Mouse (Mus musculus): ENCODE data around the gene Iqcf6.
"Not testable (repeated sequence)": the region's sequence is repeated elsewhere in the genome, so short reads cannot be mapped to it uniquely, and the experiment has no call there.

Iqcf6 gene

DNA sequence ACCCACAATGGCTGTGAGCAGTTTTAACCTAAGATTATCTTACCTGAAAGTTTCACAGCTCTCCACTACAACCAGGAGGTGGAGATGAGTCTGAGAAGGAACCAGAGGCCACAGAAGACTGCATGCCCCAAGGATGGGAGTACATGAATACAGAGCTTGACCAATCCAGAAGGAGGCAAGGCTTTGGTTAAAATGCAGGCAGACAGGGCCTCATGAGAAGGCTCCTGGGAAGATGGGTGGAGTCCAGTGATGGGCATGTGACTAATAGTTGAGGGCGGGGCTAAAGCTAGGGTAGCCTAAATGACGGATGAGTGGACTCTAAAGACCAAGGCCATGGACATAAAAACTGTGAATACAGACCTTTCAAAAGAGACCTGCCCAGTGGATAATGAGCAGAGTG is at the start of gene Iqcf6:
TSS of gene Iqcf6 (plus strand) at position 301 of the 400 bp plus-strand sequence.
- no peak for DNase-seq (ENCODE audit: low read depth, low spot score)

DNA sequence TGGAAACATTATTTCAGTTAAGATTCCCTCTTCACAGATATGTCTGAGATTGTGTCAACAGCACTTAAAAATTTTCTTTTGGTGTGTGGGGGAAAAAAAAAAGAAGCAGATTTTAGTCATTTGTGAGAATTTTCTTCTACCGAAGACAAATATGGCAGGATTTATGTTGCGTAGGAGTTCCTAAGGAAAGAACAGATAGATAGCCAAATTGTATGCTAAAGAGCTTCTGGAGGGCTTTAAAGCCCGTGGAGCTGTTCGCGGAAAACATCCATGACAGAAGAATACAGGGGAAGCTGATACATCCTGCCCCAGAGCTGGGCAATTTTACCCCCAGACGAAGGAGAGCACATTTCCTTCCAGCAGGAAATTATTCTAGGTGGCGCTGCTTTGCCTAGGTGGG is 46.4 kb upstream of the Iqcf6 start:
- DNase-seq (ENCODE audit: low read depth, low spot score): no peak

DNA sequence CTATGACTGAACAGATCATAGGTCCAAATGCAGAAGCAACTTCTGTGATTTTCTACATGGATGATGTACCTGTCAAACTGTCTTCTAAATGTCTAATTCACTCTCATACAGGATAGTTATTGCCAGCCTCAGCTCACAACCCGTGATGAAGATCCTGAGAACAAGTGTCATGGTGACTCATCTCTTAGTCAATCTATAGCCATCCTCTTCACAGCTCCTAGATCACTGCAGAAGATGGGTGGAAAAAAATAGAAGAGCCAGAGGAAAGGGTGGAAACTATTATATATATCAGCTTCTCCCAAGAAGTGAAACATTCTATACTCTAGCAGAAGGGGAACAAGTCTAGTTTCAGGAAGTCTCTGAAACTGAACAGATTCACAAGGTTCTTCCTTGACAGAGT is 43.8 kb upstream of the Iqcf6 start:
- DNase-seq (ENCODE audit: low read depth, low spot score): no peak

DNA sequence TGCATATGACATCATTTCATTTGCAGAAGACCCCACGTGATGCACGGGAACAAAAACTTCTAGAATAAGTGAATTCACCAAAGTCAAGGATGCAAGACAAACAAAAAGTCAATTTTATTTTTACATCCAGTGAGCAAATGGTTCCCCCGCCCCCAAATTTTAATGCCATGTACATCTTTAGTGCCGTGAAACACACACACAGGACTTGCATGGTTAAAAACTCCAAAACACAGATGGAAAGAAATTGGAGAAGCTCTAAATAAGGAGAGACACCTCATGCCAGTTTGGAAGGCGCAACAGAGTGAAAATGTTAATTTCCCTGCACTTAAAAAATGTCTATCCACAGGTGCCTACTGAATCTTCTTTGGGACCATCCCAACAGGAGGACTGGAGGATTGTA is 34.2 kb upstream of the Iqcf6 start:
- DNase-seq (ENCODE audit: low read depth, low spot score): no peak

DNA sequence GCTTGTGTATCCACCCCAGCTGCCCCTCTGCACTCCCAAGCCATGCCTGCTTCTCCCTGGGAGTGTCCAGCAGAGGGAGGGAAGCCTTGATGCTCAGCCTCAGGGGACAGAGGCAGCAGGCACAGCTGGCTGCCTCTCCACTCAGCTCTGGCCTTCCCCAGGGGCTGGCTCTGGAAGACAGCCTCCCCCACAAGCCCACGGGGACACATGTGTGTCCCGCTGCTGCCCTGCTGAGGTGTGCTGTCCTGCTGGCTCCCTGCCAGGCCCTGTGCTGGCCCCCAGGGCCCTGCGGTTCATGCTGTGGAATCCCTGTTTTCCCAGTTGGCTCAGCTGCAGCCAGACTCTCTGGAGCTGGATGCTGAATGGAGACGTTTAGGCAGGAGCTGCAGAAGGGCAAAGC is 31.0 kb upstream of the Iqcf6 start:
- DNase-seq (ENCODE audit: low read depth, low spot score): not testable (repeated sequence)

DNA sequence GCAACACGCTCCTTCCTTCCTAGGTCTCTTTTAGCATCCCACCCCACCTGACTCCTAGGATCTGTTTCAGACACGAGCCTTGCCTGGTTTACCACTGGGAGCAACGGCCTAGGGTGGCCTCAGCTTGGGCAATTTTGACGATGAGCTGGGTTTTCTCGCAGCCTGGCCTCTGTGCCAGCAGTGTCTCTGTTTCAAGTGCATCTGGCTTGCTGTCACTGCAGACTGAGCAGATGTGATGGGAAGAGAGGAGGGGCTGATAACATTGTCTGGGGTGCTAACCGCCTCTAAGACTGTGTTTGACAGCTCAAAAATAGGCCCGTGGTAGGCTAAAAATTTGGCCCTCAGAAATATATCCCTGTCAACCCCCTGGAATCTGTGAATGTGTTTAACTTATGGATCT is 30.5 kb upstream of the Iqcf6 start:
- DNase-seq (ENCODE audit: low read depth, low spot score): no peak

DNA sequence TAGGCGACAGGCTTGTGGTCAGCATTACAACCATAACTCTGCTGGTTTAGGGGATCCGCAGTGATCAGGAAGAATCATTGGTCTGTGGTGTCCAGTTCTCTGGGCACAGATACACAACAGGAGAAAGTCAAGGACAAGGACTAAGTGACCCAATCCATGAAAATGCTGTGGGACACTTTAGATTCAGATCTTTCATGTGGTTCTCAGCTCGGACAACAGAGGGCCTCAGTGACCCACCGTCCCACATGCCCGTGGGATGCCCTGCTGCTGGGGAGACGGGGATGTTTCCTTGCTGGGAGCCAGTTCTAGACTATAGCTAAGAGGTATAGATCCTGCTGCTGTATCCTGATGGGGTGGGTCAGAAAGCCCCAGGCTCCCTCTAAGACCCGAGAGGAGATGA is 27.9 kb upstream of the Iqcf6 start:
- no peak for DNase-seq (ENCODE audit: low read depth, low spot score)

DNA sequence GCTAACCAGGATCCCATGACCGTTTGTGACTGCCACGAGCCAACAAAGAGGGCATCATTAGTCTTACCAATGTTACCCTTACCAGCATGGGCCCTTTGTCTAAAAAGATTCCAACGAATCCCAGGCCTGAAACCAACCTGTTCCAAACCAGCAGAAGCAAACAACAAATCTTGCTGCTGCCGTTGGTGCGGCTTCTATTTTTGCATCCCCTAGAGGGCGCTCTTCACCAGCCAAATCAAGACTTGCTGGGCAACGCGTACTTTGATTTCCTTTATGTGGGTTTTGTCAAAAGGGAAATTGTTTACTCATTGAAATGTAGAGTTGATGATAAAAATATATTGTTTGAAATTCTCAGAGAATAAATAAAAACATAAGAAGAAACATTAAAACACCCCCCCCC is 25.8 kb upstream of the Iqcf6 start:
- DNase-seq (ENCODE audit: low read depth, low spot score): peak; percentile 69

DNA sequence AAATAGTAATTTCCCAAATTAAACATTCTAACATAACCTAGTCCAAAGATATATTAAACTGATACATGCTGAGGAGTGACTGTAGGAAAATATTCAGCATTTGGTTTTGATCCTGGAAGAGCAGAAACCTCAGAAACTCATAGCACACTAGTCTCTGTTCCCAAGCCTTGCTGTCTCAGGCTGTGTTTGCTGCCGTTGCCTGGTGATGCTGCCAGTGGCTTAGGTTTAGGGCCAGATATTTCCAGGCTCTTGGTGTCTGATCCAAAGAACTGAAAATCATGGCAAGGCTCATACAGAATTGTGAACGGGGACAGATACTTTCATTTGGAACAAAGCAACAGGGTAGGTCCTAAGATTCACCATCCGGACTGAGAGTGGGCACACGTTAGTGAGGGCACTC is 15.7 kb upstream of the Iqcf6 start:
- DNase-seq (ENCODE audit: low read depth, low spot score): no peak

DNA sequence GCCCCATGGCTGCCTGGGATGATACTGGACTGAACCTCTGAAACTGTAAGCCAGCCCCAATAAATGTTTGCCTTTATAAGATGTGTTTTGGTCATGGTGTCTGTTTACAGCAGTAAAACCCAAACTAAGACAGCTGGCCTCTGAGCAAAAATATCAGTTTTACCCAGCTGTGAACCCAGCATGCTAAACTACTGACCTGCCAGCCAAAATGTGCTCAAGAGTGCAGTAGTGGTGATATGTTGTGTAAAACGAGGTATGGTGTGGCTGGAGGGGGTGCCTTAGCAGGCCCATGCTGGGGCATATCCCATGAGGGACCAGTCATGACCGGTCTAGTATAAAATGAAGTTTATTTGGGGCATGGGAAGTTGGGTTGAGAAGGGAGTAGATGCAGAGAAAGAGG is 12.4 kb upstream of the Iqcf6 start:
- DNase-seq (ENCODE audit: low read depth, low spot score): no peak

DNA sequence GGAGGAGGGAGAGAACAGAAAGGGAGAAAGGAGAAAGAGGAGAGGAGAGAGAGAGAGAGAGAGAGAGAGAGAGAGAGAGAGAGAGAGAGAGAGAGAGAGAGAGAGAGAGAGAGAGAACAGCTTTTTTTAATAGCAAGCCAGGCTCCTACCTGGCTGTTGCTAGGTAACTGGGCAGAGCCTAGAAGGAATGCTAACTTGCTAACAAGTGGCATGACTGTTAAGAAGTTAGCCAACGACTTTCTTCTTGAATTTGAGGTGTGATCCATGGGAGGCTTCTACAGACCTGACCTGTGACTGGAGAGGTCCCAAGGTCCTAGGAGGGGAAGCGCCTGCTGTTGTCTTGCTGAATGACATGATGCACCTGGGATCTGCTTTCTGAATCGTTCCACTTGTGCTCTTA is 11.8 kb upstream of the Iqcf6 start:
- no peak for DNase-seq (ENCODE audit: low read depth, low spot score)

DNA sequence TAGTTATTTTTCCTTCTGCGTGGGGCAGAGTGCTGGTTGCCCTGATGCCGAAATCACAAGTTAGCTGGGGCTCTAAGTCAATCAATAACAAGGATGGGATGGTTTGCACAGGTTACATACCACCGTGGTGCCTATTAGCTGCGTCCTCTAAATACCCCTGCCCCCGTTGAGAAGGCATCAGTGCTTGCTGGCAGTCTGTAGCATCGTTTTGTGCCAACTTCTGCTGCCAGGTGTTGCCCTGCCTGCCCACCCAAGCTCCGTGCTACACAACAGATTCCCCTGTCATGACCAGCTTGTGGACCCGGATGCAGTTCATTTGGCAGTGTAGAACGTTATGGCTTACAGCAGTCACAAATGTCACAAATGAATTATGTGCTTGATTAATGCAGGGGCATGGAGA is 10.1 kb upstream of the Iqcf6 start:
- DNase-seq (ENCODE audit: low read depth, low spot score): no peak

DNA sequence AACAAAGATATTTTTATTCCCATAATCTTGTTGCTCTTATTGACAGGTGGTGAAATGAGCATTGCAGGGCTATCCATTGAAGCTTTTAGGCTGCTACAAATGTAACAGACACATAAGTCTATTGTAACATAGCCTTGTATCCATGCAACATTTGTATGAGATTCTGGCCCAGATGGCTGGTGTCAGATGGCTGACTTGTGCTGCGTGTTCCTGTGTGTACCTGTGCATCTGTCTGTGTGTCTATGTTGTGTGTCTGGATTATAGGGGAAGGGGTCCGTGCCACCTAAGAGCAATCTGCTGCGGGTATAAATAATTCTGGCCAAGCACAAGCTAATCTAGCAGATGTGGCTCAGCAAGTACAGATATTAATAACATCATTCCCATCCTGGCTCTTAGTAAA is 8.9 kb upstream of the Iqcf6 start:
- no peak for DNase-seq (ENCODE audit: low read depth, low spot score)

DNA sequence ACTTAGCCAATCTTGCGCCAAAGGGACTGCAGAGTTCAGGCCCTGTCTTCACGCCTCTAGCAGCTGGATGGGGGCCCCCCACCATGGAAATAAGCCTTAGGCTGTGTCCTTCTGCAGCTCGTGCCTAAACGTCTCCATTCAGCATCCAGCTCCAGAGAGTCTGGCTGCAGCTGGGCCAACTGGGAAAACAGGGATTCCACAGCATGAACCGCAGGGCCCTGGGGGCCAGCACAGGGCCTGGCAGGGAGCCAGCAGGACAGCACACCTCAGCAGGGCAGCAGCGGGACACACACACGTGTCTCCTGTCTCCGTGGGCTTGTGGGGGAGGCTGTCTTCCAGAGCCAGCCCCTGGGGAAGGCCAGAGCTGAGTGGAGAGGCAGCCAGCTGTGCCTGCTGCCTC is 1.4 kb downstream of the Iqcf6 start:
- DNase-seq (ENCODE audit: low read depth, low spot score): not testable (repeated sequence)

DNA sequence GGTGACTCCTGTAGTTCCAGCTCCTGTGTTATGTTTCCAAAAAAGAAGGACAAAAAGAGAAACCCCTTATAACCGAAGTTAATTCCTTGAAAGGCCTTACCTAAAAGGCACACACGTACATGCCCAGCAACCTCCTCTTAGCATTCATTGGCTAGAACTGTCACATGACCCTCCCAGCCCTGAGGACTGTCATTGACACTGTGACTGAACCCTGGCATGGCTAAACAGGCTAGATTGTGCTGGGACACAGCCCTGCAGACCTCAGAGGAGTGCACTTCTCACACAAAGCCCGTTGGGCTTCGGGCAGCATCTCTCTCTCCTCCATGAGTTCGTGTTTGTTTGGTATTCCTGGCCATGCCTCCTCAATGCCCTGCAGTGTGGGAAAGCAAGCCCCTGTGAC is 5.8 kb downstream of the Iqcf6 start:
- no peak for DNase-seq (ENCODE audit: low read depth, low spot score)

DNA sequence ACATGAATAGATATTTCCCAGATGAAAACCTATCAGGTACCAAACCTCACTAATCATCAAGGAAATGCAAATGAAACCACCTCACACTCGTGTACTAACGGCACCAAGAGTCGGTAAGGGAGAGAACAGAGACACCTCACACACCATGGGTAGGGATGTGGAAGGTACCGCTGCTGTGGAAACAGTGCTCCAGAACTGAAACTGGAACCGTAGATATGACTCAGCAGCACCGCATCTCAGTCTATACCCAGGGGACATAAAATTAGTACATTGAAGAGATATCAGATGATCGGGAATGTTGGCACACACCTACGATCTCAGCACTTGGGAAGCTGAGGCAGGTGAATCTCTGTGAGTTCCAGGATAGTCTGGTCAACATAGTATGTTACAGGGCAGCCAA is 11.8 kb downstream of the Iqcf6 start:
- peak; percentile 14 for DNase-seq (ENCODE audit: low read depth, low spot score)

DNA sequence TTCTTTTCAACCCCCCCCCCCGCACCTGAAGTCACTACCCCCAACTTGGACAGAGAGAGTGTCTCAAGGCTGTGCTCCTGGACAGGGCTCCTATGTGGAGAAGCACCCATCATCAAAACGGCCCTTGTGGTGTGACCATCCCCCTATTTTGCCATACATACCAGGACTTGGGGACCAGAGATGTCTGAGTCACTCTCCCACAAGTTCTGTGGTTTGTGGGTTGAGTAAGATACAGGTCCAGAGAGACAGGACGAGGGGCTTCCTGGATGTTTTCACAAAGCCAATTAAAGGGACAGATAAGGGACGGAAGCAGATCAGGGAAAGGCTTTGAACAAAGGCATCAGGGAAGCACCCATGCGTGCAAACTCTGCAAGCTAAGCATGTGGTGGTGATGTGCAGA is 15.0 kb downstream of the Iqcf6 start:
- DNase-seq (ENCODE audit: low read depth, low spot score): no peak

DNA sequence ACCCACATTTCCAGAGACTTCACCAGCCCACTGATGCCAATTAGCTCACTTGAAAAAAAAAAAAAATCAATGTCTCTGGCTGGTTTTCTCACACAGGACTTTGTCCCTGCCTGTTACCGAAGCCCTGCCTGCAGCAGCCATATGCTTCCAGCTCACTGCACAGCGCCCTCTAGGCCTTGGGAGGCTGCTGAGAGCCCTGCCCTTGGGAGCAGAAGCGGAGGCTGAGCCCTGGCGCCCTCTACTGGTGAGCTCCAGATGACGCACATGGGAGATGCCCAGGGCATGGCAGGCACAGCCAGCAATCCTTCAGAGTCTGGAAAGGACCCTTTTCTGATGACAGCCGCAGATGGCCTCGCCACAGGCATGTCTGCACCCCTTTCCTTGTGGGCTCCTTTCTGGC is 16.7 kb downstream of the Iqcf6 start:
- peak; percentile 90 for DNase-seq (ENCODE audit: low read depth, low spot score)

DNA sequence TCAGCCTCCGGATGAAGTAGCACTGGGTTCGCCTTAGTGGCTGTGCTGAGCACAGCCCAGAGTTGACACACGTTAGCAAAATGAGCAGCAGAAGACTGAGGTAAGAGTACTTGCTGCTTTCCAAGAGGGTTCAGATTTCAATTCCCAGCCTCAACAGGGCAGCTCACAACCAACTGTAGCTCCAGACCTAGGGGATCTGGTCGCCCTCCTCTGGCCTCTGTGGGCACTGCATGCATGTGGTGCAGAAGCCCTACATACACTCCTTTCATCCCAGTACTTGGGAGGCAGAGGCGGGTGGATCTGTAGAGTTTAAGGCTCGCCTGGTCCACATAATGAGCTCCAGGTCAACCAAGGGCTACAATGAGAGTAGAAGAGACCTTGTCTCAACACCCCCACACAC is 17.4 kb downstream of the Iqcf6 start:
- peak; percentile 54 for DNase-seq (ENCODE audit: low read depth, low spot score)

DNA sequence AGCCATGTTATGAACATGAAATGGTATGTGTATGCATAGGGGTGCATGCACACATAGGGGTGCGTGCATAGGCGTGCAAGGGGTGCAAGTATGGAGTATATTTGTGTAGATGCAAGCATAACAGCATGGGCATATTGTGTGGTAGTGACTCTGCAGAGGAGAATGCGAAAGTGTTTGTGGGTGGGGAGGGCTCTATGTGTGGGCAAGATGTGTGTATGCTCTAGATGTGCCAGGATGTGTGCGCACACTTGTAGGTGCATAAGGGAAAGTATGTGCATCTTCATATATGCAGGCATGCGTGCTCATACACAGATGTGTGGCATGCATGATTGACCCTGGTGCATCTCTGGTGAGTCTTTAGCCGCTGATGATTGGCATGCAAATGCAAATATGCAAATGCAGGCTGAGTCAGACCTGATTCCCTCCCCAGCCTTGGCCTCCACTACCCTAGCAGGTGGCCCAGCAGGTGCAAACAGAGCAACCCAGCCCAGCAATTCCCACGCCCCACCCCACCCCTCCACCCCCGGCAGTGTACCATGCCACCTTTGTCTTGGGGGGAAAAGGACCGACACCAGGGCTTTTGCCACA is 19.4 kb downstream of the Iqcf6 start:
- peak; percentile 74 for DNase-seq (ENCODE audit: low read depth, low spot score)

DNA sequence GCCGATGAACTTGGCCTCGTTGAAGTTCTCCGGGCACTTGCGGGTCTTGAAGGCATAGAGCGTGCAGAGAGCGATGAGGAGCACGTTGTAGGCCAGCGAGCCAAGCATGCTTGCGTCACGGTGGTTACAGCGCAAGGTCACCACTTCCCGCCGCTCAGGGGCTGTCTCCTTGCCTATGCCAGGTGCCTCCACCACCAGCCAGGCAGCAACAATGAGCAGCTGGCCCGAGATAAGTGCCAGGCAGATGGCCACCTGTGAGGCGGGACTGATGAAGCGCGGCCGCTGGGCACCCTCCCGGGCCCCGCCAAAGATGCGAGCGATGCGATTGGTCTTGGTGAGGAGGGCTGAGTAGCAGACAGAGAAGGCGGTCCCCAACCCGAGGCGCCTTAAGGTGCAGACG is 20.8 kb downstream of the Iqcf6 start:
- DNase-seq (ENCODE audit: low read depth, low spot score): peak; percentile 81

DNA sequence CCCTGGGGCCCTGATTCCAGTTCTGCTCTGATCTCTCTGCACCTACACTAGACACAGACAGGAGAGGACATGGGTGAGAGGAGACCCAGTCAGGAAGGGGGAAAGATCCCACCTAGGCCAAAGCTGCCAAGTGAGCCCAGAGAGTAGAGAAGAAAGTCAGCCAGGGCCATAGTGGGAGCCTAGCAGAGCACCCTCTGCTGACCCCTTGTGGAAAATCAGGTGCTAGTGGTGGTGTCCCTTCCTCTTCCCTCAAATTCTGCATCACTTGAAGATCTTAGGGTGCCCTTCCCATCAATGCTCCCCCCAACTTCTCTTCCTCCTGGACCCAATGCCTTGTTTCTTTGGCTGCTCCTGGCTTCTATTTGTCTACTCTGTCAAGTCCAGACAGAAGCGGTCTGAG is 26.3 kb downstream of the Iqcf6 start:
- peak; percentile 32 for DNase-seq (ENCODE audit: low read depth, low spot score)

DNA sequence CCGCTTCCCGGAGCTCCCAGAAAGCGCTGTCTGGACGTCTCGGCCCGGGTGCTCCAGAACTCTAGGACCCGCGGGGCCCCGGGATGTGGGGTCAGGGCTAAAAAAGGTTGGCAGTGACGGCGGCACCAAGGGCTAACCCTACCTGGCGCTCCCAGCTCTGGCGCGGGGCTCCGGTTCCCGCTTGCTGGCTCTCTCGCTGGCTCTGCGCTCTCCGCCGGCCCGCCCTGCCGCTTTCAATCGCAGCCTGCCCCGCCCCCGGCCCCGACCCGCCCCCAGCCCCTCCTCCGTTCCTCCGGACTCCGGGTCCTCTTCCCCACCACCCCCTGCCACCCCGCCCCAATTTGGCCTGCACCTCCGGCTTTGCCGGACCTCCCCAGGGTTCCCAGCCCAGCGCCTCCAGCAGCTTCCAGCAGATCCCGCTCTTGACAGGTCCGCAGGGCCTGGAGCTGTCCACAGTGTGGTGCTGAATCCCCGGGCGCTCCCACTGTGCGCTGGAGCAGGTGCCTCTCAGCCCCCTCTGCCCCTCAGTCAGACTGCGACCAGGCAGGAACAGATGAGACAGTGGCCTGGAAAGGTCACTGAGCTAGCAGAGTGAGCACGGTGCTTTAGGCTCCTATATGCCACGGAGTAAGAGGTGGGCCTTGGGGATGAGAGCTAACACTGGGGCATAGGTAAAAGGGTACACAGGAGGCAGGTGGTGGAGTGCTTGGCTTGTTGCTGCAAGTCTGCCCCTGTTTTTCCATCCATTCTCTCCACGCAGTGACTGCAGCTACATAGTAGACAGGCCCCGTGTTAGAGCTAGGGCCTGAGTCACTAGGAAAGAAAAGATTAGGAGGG is 29.7 kb downstream of the Iqcf6 start, which contains the start of gene Grm2:
TSS of gene Grm2 (minus strand) at position 199 of the 837 bp plus-strand sequence.
- no peak for DNase-seq (ENCODE audit: low read depth, low spot score)
